Mouse (Mus musculus) c-Kit-negative CD71-positive TER-119-positive erythroid progenitor cells, embryonic 14.5 days (primary cell): ENCODE measurements at regions not wholly inside any gene's neighbourhood (a gene's known extent, or its start where the extent isn't known, plus 50 kb on each side); places are given as distances from the start of the nearest gene placed in this dataset.

Experiments used
- DNase-seq: peaks from one replicate; pipeline ENCODE4 v3.0.0-alpha.2; 2013; ENCODE audit warnings: low read depth, low spot score

DNA sequence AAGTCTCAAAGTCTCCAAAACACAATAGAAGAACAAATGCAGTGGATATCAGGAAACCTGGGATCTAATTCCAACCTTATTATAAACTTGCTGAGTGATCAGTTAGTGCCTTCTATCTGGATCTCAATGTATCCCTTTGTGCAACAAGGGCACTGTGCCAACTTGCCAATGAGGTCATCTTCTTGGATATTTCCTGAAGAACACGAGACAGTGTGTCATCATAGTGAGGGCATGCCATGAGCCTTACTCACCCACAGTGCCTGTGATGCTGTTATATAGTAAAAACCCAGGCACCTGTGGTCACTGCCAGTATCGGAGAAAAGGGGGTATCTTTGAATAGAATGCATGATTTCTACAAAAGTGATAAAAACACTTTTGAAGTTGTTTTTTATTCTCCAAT, 60.2 kb upstream of the Cd34 start:
- no peak for DNase-seq

- peak; percentile 62 for DNase-seq
Observed at GRCm38 (mm10) chr1:194879324-194880233, 59.0 kb upstream of the Cd34 start.

GRCm38 (mm10) chr1:194881556-194882223, 56.9 kb upstream of the Cd34 start:
- DNase-seq = no peak

GRCm38 (mm10) chr1:194885071-194885686, 53.4 kb upstream of the Cd34 start:
- no peak for DNase-seq

- no peak for DNase-seq
Observed at GRCm38 (mm10) chr1:194885687-194886077, 52.9 kb upstream of the Cd34 start.
